In the genomic region with DNA sequence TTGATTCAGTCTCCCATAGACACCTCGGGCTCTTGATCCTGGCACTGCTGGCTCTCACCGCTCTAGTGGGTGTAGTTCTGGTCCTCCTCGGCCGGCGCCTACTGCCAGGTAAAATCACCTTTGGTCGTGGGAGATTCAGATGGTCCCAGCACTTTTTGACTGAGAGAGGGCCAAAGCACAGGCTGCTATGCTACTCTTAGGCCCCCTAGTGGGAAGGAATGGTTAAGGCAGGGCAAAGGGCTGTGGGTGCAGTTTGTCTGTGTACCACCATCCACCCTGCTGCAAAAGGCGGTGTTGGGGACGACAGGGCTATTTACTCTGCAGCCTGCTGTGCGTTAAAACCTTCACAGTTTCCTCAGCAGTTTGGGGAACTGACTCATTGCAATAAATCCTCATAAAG, we compare ENCODE assay signal across 8 mouse cellular contexts. TPM values are rescaled to one million over a fixed set of nuclear protein-coding genes. Genes with fewer than 3 reads are reported as not detected.
DNase-seq lines count a peak whose midpoint lies in the region; ATAC-seq and TF ChIP-seq lines count a peak whose summit lies in the region.

No protein-coding gene starts in this region.

- in situ Hi-C loops in ES-E14 (cut with MboI; ENCODE audit: low sequenced_read_pairs in 2 of 2, unreplicated experiment in 2 of 2), result no loop called here

- no peak overlapping the region for H3K27ac ChIP-seq in ES-E14 (ENCODE audit: insufficient read depth, low read depth, low read length, poor library complexity, severe bottlenecking)
- no peak overlapping the region for H3K27ac ChIP-seq in heart, postnatal 0 days (ENCODE audit: low read depth)
- no peak overlapping the region for H3K27ac ChIP-seq in lung, embryonic 16.5 days (ENCODE audit: low read length)
- H3K27ac ChIP-seq in olfactory bulb, adult 2 months (ENCODE audit: insufficient read depth, low read depth, low read length), result no peak overlapping the region

- DNase-seq in ES-E14 (ENCODE audit: low read depth, low spot score), result peak; percentile 81
- peak; percentile 78 for DNase-seq in brain, adult 2 months (ENCODE audit: low read depth, low spot score)
- DNase-seq in heart, postnatal 0 days (ENCODE audit: low spot score), result peak; percentile 53
- peak; percentile 84 to 87 for DNase-seq in kidney, postnatal 25 days
- DNase-seq in thymus, postnatal 0 days (ENCODE audit: low spot score), result peak; percentile 89

- TF ChIP-seq CTCF in heart, postnatal 0 days (IDR thresholded peaks at IDR 0.05; ENCODE audit: low read depth), result peak; percentile 78
- TF ChIP-seq CTCF in olfactory bulb, adult 2 months (IDR thresholded peaks at IDR 0.05; ENCODE audit: insufficient read depth, low read depth, low read length), result no peak; the same call in 1 of the 2 replicates

- H3K36me3 ChIP-seq in ES-E14 (ENCODE audit: control insufficient read depth, insufficient read depth, low read length, poor library complexity, severe bottlenecking), result no peaks in the 10 kb centered on the region
- no peaks in the 10 kb centered on the region for H3K36me3 ChIP-seq in heart, postnatal 0 days (replicated peaks; ENCODE audit: control insufficient read depth, insufficient read depth, low read length)
- no peaks in the 10 kb centered on the region for H3K36me3 ChIP-seq in lung, embryonic 16.5 days (ENCODE audit: control insufficient read depth, insufficient read depth, low read length)

- H3K4me2 ChIP-seq in heart, postnatal 0 days (ENCODE audit: low read depth, low read length), result peak overlapping the region; percentile 74
- H3K4me2 ChIP-seq in lung, embryonic 16.5 days (ENCODE audit: low read depth, low read length), result peak overlapping the region; percentile 64

- peak; percentile 75 for ATAC-seq in erythroblast, adult 5-6 weeks (replicated peaks; ENCODE audit: low FRiP score, poor library complexity, severe bottlenecking)
- ATAC-seq in heart, postnatal 0 days (ENCODE audit: insufficient read depth, low read depth), result peak; percentile 77
- peak; percentile 51 for ATAC-seq in lung, embryonic 16.5 days (ENCODE audit: low read depth)

- H3K9ac ChIP-seq in ES-E14 (ENCODE audit: insufficient read depth, low read depth, low read length, poor library complexity, severe bottlenecking), result no peak overlapping the region
- H3K9ac ChIP-seq in heart, postnatal 0 days (replicated peaks; ENCODE audit: low read depth, low read length), result peak overlapping the region; percentile 22
- peak overlapping the region; percentile 40 for H3K9ac ChIP-seq in lung, embryonic 16.5 days (ENCODE audit: low read length)

- H3K9me3 ChIP-seq in ES-E14 (ENCODE audit: control insufficient read depth, insufficient read depth, low read depth, low read length), result no peaks in the 10 kb centered on the region
- H3K9me3 ChIP-seq in heart, postnatal 0 days (replicated peaks; ENCODE audit: control insufficient read depth, low read length), result no peaks in the 10 kb centered on the region
- H3K9me3 ChIP-seq in lung, embryonic 16.5 days (ENCODE audit: control insufficient read depth, low read length), result no peaks in the 10 kb centered on the region

- H3K4me3 ChIP-seq in ES-E14 (ENCODE audit: insufficient read depth in 1 of 2, low read depth in 1 of 2, low read length in 2 of 2, poor library complexity in 1 of 2, severe bottlenecking in 1 of 2), result peak overlapping the region; percentile 68 to 69; a peak in 3 of 4 replicates
- peak overlapping the region; percentile 43 for H3K4me3 ChIP-seq in heart, postnatal 0 days (ENCODE audit: low read depth, low read length)
- H3K4me3 ChIP-seq in lung, embryonic 16.5 days (ENCODE audit: low read length), result peak overlapping the region; percentile 40
- peak overlapping the region; percentile 37 for H3K4me3 ChIP-seq in olfactory bulb, adult 2 months (ENCODE audit: insufficient read depth, low read depth, low read length)

- peaks cover 12% of the 10 kb centered on the region; the same call in 1 of the 2 replicates for H3K27me3 ChIP-seq in heart, postnatal 0 days (ENCODE audit: control insufficient read depth, insufficient read depth, low read length)
- H3K27me3 ChIP-seq in lung, embryonic 16.5 days (ENCODE audit: control insufficient read depth, insufficient read depth, low read depth, low read length), result no peaks in the 10 kb centered on the region; the same call in 1 of the 2 replicates

- TF ChIP-seq POLR2A in olfactory bulb, adult 2 months (IDR thresholded peaks at IDR 0.05; ENCODE audit: insufficient read depth, low read depth, low read length), result no peak

- H3K4me1 ChIP-seq in ES-E14 (ENCODE audit: control insufficient read depth in 2 of 2, insufficient read depth in 2 of 2, low read length in 2 of 2, poor library complexity in 1 of 2), result peaks cover 6 to 19% of the 10 kb centered on the region in 2 experiments
- H3K4me1 ChIP-seq in heart, postnatal 0 days (ENCODE audit: control insufficient read depth, insufficient read depth), result peaks cover 20% of the 10 kb centered on the region; the same call in 1 of the 2 replicates
- H3K4me1 ChIP-seq in lung, embryonic 16.5 days (replicated peaks; ENCODE audit: control insufficient read depth, insufficient read depth, low read length), result peaks cover 21% of the 10 kb centered on the region
- H3K4me1 ChIP-seq in olfactory bulb, adult 2 months (ENCODE audit: control insufficient read depth, insufficient read depth, low read length), result peaks cover 11% of the 10 kb centered on the region

- 11% methylated on average over 9 of the region's 9 CpGs for WGBS in heart, postnatal 0 days
- 8% methylated on average over 9 of the region's 9 CpGs for WGBS in lung, embryonic 16.5 days
- 9% methylated on average over 9 of the region's 9 CpGs for WGBS in olfactory bulb, adult 2 months

- no peak for TF ChIP-seq EP300 in heart, postnatal 0 days (IDR thresholded peaks at IDR 0.05; ENCODE audit: low read depth)

RNA-seq across cellular contexts. Expression of a gene that starts 2.2 kb away (rescaled TPM):
- total RNA-seq in ES-E14 (2012; rRNA removed), result 6.2 and 13.3 TPM in 2 replicates
- not detected in 2 replicates for total RNA-seq in erythroblast, adult 5-6 weeks (2015; ENCODE audit: low replicate concordance)
- not detected in 2 replicates for total RNA-seq in erythroblast, adult 5-6 weeks (2017; ENCODE audit: low replicate concordance)
- total RNA-seq in heart, postnatal 0 days (2014; rRNA removed; ENCODE audit: low replicate concordance), result 20.3 and 22.1 TPM in 2 replicates
- polyA plus RNA-seq in heart, postnatal 0 days (2015; fragmentation: Nextera tagmentation; extraction: Ambion mirVana), result 11.6 and 12.1 TPM in 2 replicates
- polyA plus RNA-seq in lung, embryonic 16.5 days (2015; fragmentation: Nextera tagmentation; extraction: Ambion mirVana), result 26.7 and 28.3 TPM in 2 replicates
- polyA plus RNA-seq in olfactory bulb, adult 2 months (2012; ENCODE audit: insufficient read depth, insufficient read length, low replicate concordance, missing spikeins), result not detected in 2 replicates
- polyA plus RNA-seq in thymus, postnatal 0 days (2015; fragmentation: Nextera tagmentation; extraction: Ambion mirVana), result 5.0 and 6.5 TPM in 2 replicates

RNA-seq across cellular contexts. Expression of a gene that starts 10.7 kb away (rescaled TPM):
- 0.80 and 3.0 TPM in 2 replicates for total RNA-seq in ES-E14 (2012; rRNA removed)
- 0.42 TPM in 1 of 2 replicates, not detected in the other for total RNA-seq in erythroblast, adult 5-6 weeks (2015; ENCODE audit: low replicate concordance)
- total RNA-seq in erythroblast, adult 5-6 weeks (2017; ENCODE audit: low replicate concordance), result 0.51 TPM in 1 of 2 replicates, not detected in the other
- total RNA-seq in heart, postnatal 0 days (2014; rRNA removed; ENCODE audit: low replicate concordance), result 0.70 and 2.2 TPM in 2 replicates
- 0.85 and 0.91 TPM in 2 replicates for polyA plus RNA-seq in heart, postnatal 0 days (2015; fragmentation: Nextera tagmentation; extraction: Ambion mirVana)
- polyA plus RNA-seq in lung, embryonic 16.5 days (2015; fragmentation: Nextera tagmentation; extraction: Ambion mirVana), result 25.8 and 28.2 TPM in 2 replicates
- not detected in 2 replicates for polyA plus RNA-seq in olfactory bulb, adult 2 months (2012; ENCODE audit: insufficient read depth, insufficient read length, low replicate concordance, missing spikeins)
- polyA plus RNA-seq in thymus, postnatal 0 days (2015; fragmentation: Nextera tagmentation; extraction: Ambion mirVana), result 6.0 and 7.9 TPM in 2 replicates

RNA-seq across cellular contexts. Expression of a gene that starts 14.1 kb away (rescaled TPM):
- total RNA-seq in ES-E14 (2012; rRNA removed), result 20.8 and 29.9 TPM in 2 replicates
- not detected in 2 replicates for total RNA-seq in erythroblast, adult 5-6 weeks (2015; ENCODE audit: low replicate concordance)
- total RNA-seq in erythroblast, adult 5-6 weeks (2017; ENCODE audit: low replicate concordance), result 2.7 TPM in 1 of 2 replicates, not detected in the other
- total RNA-seq in heart, postnatal 0 days (2014; rRNA removed; ENCODE audit: low replicate concordance), result 27.1 and 34.5 TPM in 2 replicates
- 27.5 and 32.1 TPM in 2 replicates for polyA plus RNA-seq in heart, postnatal 0 days (2015; fragmentation: Nextera tagmentation; extraction: Ambion mirVana)
- polyA plus RNA-seq in lung, embryonic 16.5 days (2015; fragmentation: Nextera tagmentation; extraction: Ambion mirVana), result 32.5 and 37.7 TPM in 2 replicates
- polyA plus RNA-seq in olfactory bulb, adult 2 months (2012; ENCODE audit: insufficient read depth, insufficient read length, low replicate concordance, missing spikeins), result not detected in 2 replicates
- 9.5 and 10.3 TPM in 2 replicates for polyA plus RNA-seq in thymus, postnatal 0 days (2015; fragmentation: Nextera tagmentation; extraction: Ambion mirVana)

RNA-seq across cellular contexts. Expression of a gene that starts 26.7 kb away (rescaled TPM):
- total RNA-seq in ES-E14 (2012; rRNA removed), result 119 and 140 TPM in 2 replicates
- total RNA-seq in erythroblast, adult 5-6 weeks (2015; ENCODE audit: low replicate concordance), result 8.1 and 14.4 TPM in 2 replicates
- 2.0 and 3.1 TPM in 2 replicates for total RNA-seq in erythroblast, adult 5-6 weeks (2017; ENCODE audit: low replicate concordance)
- total RNA-seq in heart, postnatal 0 days (2014; rRNA removed; ENCODE audit: low replicate concordance), result 15.3 and 40.6 TPM in 2 replicates
- 52.4 and 56.6 TPM in 2 replicates for polyA plus RNA-seq in heart, postnatal 0 days (2015; fragmentation: Nextera tagmentation; extraction: Ambion mirVana)
- 72.7 and 74.0 TPM in 2 replicates for polyA plus RNA-seq in lung, embryonic 16.5 days (2015; fragmentation: Nextera tagmentation; extraction: Ambion mirVana)
- not detected in 2 replicates for polyA plus RNA-seq in olfactory bulb, adult 2 months (2012; ENCODE audit: insufficient read depth, insufficient read length, low replicate concordance, missing spikeins)
- polyA plus RNA-seq in thymus, postnatal 0 days (2015; fragmentation: Nextera tagmentation; extraction: Ambion mirVana), result 69.1 and 70.6 TPM in 2 replicates

RNA-seq across cellular contexts. Expression of a gene that starts 32.7 kb away (rescaled TPM):
- total RNA-seq in ES-E14 (2012; rRNA removed), result 15.1 and 16.3 TPM in 2 replicates
- total RNA-seq in erythroblast, adult 5-6 weeks (2015; ENCODE audit: low replicate concordance), result not detected in 2 replicates
- total RNA-seq in erythroblast, adult 5-6 weeks (2017; ENCODE audit: low replicate concordance), result 0.34 TPM in 1 of 2 replicates, not detected in the other
- total RNA-seq in heart, postnatal 0 days (2014; rRNA removed; ENCODE audit: low replicate concordance), result not detected in 2 replicates
- polyA plus RNA-seq in heart, postnatal 0 days (2015; fragmentation: Nextera tagmentation; extraction: Ambion mirVana), result 0.07 and 0.20 TPM in 2 replicates
- polyA plus RNA-seq in lung, embryonic 16.5 days (2015; fragmentation: Nextera tagmentation; extraction: Ambion mirVana), result 0.11 and 0.19 TPM in 2 replicates
- not detected in 2 replicates for polyA plus RNA-seq in olfactory bulb, adult 2 months (2012; ENCODE audit: insufficient read depth, insufficient read length, low replicate concordance, missing spikeins)
- polyA plus RNA-seq in thymus, postnatal 0 days (2015; fragmentation: Nextera tagmentation; extraction: Ambion mirVana), result 0.17 TPM in 2 replicates

Comparison
In these comparisons a context has a peak if more than half of its experiments do, and no peak if none do; other contexts are left out.
1. RNA of a gene that starts 14.1 kb away (polyA plus RNA-seq): 32.5 to 37.7 TPM in lung, embryonic 16.5 days, 27.5 to 32.1 TPM in heart, postnatal 0 days and 9.5 to 10.3 TPM in thymus, postnatal 0 days; not detected in olfactory bulb, adult 2 months; every median in the first group is over 10 times any median in the second.
2. Peak in every context shown above with its lines, with median percentiles within 50 percentile points of each other: DNase-seq, H3K4me3 ChIP-seq and ATAC-seq.